Mouse (Mus musculus) CH12F3 (cell line): ENCODE data around the gene Anapc7.

Source experiments
- in situ Hi-C: fragments of 300-500 bp; cut with MboI; formaldehyde crosslinking; loops from 2 replicates; pipeline ENCODE4 v1.14.3; 2020; ENCODE audit warnings: low sequenced_read_pairs

Anapc7 gene

GRCm38 (mm10) chr5:122421271-122422068 is at the start of gene Anapc7:
Gene Anapc7, plus strand, starts transcription at chr5:122421693.
- in situ Hi-C loops = no loop called here

GRCm38 (mm10) chr5:122372192-122372769 is 49.2 kb upstream of the Anapc7 start, which contains the start of gene Fam216a:
Gene Fam216a, minus strand, starts transcription at chr5:122372364.
- in situ Hi-C loops = no loop called here

GRCm38 (mm10) chr5:122372878-122373277 is 48.6 kb upstream of the Anapc7 start:
- in situ Hi-C loops = no loop called here

GRCm38 (mm10) chr5:122377101-122377833 is 44.2 kb upstream of the Anapc7 start:
- in situ Hi-C loops = no loop called here

- in situ Hi-C loops = no loop called here
Measured at GRCm38 (mm10) chr5:122378171-122378570, 43.3 kb upstream of the Anapc7 start.

- in situ Hi-C loops = no loop called here
Measured at GRCm38 (mm10) chr5:122379374-122380155, 41.9 kb upstream of the Anapc7 start.

GRCm38 (mm10) chr5:122390006-122390405 is 31.5 kb upstream of the Anapc7 start:
- in situ Hi-C loops = no loop called here

GRCm38 (mm10) chr5:122390671-122391070 is 30.8 kb upstream of the Anapc7 start:
- in situ Hi-C loops = no loop called here

- in situ Hi-C loops = no loop called here
Measured at GRCm38 (mm10) chr5:122391178-122391785, 30.2 kb upstream of the Anapc7 start.

GRCm38 (mm10) chr5:122391786-122392180 is 29.7 kb upstream of the Anapc7 start, which contains the start of gene Arpc3:
Gene Arpc3, plus strand, starts transcription at chr5:122391878.
- in situ Hi-C loops = no loop called here

- in situ Hi-C loops = no loop called here
Measured at GRCm38 (mm10) chr5:122392227-122393004, 29.1 kb upstream of the Anapc7 start.

- in situ Hi-C loops = no loop called here
Measured at GRCm38 (mm10) chr5:122393887-122394286, 27.6 kb upstream of the Anapc7 start.

- in situ Hi-C loops = no loop called here
Measured at GRCm38 (mm10) chr5:122396791-122397190, 24.7 kb upstream of the Anapc7 start.

- in situ Hi-C loops = no loop called here
Measured at GRCm38 (mm10) chr5:122397495-122397894, 24.0 kb upstream of the Anapc7 start.

GRCm38 (mm10) chr5:122399871-122400270 is 21.6 kb upstream of the Anapc7 start:
- in situ Hi-C loops = no loop called here

GRCm38 (mm10) chr5:122400628-122401302 is 20.7 kb upstream of the Anapc7 start:
- in situ Hi-C loops = no loop called here

GRCm38 (mm10) chr5:122401303-122401640 is 20.2 kb upstream of the Anapc7 start:
- in situ Hi-C loops = no loop called here

GRCm38 (mm10) chr5:122402160-122402559 is 19.3 kb upstream of the Anapc7 start:
- in situ Hi-C loops = no loop called here

GRCm38 (mm10) chr5:122402772-122403171 is 18.7 kb upstream of the Anapc7 start:
- in situ Hi-C loops = no loop called here
